Mouse (Mus musculus): ENCODE results near the gene Nodal.

- TF ChIP-seq CTCF (IDR thresholded peaks at IDR 0.05; ENCODE audit: extremely low read depth, insufficient read depth, insufficient read length, insufficient replicate concordance), result no peak
- TF ChIP-seq POLR2A (IDR thresholded peaks at IDR 0.05; ENCODE audit: low read depth, low read length), result no peak
Observed at GRCm38 (mm10) chr10:61392584-61392983, 25.2 kb upstream of the Nodal start.
